Mouse (Mus musculus) lung, postnatal 0 days (tissue): ENCODE measurements around the gene Ttll12. TPM values are rescaled to one million over a fixed set of nuclear protein-coding genes. Genes with fewer than 3 reads are reported as not detected.
A peak's percentile ranks its signal among the peaks of the same experiment; 100 is the strongest.

Source experiments
- ATAC-seq: fragments of 200-750 bp; cut with Nextera tagmentation; 2 replicates; pipeline ENCODE4 v1.8.0; 2017; ENCODE audit warnings: moderate library complexity
- DNase-seq: peaks from one replicate; pipeline ENCODE4 v3.0.0-alpha.2; 2016; ENCODE audit warnings: low spot score
- H3K27ac ChIP-seq: fragments of 300-500 bp; sonication (generic); 2 replicates; pipeline ENCODE4 v1.5.1; 2014; ENCODE audit warnings: antibody characterized with exemption, mild to moderate bottlenecking, low read length, mixed read lengths
- H3K27me3 ChIP-seq: fragments of 300-500 bp; sonication (generic); replicated peaks from 2 replicates; pipeline ENCODE4 v1.6.1; 2014; ENCODE audit warnings: low read length, mixed read lengths; ENCODE audit not compliant: insufficient read depth
- H3K36me3 ChIP-seq: fragments of 300-500 bp; sonication (generic); 2 replicates; pipeline ENCODE4 v1.6.1; 2014; ENCODE audit warnings: low read length, mixed read lengths; ENCODE audit not compliant: insufficient read depth
- H3K4me1 ChIP-seq: fragments of 300-500 bp; sonication (generic); 2 replicates; pipeline ENCODE4 v1.6.1; 2014; ENCODE audit warnings: antibody characterized with exemption, low read depth, low read length, mixed read lengths; ENCODE audit not compliant: insufficient read depth
- H3K4me2 ChIP-seq: fragments of 300-500 bp; sonication (generic); replicated peaks from 2 replicates; pipeline ENCODE4 v1.6.1; 2014; ENCODE audit warnings: low read depth, mild to moderate bottlenecking, low read length, moderate library complexity, mixed read lengths
- H3K4me3 ChIP-seq: fragments of 300-500 bp; sonication (generic); 2 replicates; pipeline ENCODE4 v1.5.1; 2014; ENCODE audit warnings: low read depth, low read length
- H3K9ac ChIP-seq: fragments of 300-500 bp; sonication (generic); replicated peaks from 2 replicates; pipeline ENCODE4 v1.6.1; 2014; ENCODE audit warnings: low read depth, mild to moderate bottlenecking
- H3K9me3 ChIP-seq: fragments of 300-500 bp; sonication (generic); 2 replicates; pipeline ENCODE4 v1.6.1; 2016; ENCODE audit warnings: low read length, mixed read lengths
- CTCF ChIP-seq: IDR thresholded peaks from 2 replicates; pipeline ENCODE4 v1.5.1; 2016; ENCODE audit warnings: antibody characterized with exemption, mild to moderate bottlenecking
- EP300 ChIP-seq: IDR thresholded peaks from 2 replicates; pipeline ENCODE4 v1.6.1; 2016; ENCODE audit warnings: antibody characterized with exemption, mild to moderate bottlenecking, control low read depth
- WGBS: fragments of 180-500 bp; shearing (Covaris S2); extraction: QIAGEN DNeasy Blood & Tissue Kit; methylation state at CpG from one replicate; pipeline ENCODE4 v1.1.7; 2014; 5-methylcytosine and 5-hydroxymethylcytosine counted together
- polyA plus RNA-seq: library from polyadenylated mRNA; unstranded; fragments of >200 nt; fragmentation: Nextera tagmentation; extraction: Ambion mirVana; gene quantifications from 2 replicates; pipeline ENCODE4 v1.2.1, GENCODE M21; 2015

The Ttll12 gene
- polyA plus RNA-seq, 1 experiment from 2014 or later: 12.3 TPM

DNA sequence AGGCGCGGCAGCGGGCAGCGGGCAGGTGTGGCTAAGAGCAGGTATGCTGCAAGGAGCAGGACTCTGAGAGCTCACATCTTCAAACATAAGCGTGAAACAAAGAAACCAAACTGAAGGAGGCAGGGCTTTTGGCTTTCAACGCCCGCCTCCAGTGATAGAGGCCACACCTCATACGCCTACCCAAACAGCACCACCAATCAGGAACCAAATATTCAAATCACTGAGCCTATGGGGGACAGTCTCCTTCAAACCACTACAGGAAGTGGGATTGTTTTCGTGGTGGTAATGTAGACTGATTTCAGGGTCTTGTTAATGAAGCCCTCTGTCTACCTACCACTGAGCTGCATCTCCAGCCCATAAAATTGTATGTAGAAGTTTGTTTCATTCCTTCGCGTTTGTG, 25.3 kb downstream of the Ttll12 start:
- TF ChIP-seq CTCF (no peak), EP300 (no peak)
- 57% methylated on average over 11 of the region's 11 CpGs for WGBS

DNA sequence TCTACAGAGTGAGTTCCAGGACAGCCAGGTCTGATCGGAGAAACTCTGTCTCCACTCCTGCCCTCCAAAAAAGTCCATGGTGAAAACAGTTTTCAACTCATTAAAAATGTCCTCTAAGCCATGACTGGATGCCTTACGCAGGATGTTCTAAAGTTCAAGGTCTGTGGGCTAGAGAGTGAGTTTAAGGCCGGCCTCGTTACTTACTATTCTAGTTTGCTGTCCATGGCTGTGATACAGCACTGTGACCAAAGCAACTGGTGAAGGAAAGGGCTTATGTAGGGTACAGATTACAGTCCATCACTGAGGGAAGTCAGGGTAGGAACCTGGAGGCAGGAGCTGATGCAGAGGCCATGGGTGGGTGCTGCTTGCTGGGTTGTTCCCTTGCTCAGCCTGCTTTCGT, 26.4 kb downstream of the Ttll12 start:
- 95% methylated on average over 5 of the region's 5 CpGs for WGBS
- Histone ChIP-seq H3K27ac (no peak overlapping the region), H3K4me2 (no peak overlapping the region), H3K9me3 (no peaks in the 10 kb centered on the region), H3K36me3 (peaks cover 4% of the 10 kb centered on the region; the same call in 1 of the 2 replicates), H3K27me3 (no peaks in the 10 kb centered on the region), H3K4me1 (no peaks in the 10 kb centered on the region; the same call in 1 of the 2 replicates), H3K9ac (no peak overlapping the region), H3K4me3 (no peak overlapping the region)
- DNase-seq: no peak
- no peak for TF ChIP-seq CTCF
- ATAC-seq: no peak

More for the DNA sequence above, 25.3 kb downstream of the Ttll12 start:
- DNase-seq (peak; percentile 34), ATAC-seq (peak; percentile 33)
- Histone ChIP-seq H3K36me3 (peaks cover 10% of the 10 kb centered on the region; the same call in 1 of the 2 replicates), H3K27me3 (no peaks in the 10 kb centered on the region), H3K9ac (no peak overlapping the region), H3K4me2 (no peak overlapping the region), H3K4me3 (no peak overlapping the region), H3K27ac (no peak overlapping the region), H3K9me3 (no peaks in the 10 kb centered on the region), H3K4me1 (no peaks in the 10 kb centered on the region; the same call in 1 of the 2 replicates)

DNA sequence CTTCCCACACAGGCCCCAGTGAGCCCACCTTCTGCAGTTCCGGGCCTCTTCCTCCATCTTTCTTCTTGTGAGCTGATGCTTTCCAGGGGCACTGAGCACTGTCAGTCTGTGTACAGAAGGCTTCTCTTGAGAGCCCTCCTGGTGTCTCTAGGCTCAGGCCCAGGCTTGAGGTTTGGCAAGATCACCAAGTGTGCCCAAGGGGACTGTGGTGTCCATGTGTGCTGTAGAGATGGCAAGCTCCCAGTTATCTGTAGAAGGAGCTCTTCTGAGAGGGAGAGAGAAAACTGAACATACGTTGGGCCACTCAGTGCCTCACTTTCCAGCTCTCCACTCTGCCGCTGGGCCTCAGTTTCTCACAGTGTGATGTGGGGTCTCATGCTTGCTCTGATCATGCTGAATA, 27.2 kb downstream of the Ttll12 start:
- ATAC-seq: no peak
- H3K9me3 ChIP-seq: no peaks in the 10 kb centered on the region
- DNase-seq: no peak
- no peak overlapping the region for H3K9ac ChIP-seq
- no peaks in the 10 kb centered on the region; the same call in 1 of the 2 replicates for H3K4me1 ChIP-seq
- no peak overlapping the region for H3K4me2 ChIP-seq
- peaks cover 4% of the 10 kb centered on the region; the same call in 1 of the 2 replicates for H3K36me3 ChIP-seq
- H3K4me3 ChIP-seq: no peak overlapping the region
- TF ChIP-seq EP300 (no peak), CTCF (no peak)
- no peaks in the 10 kb centered on the region for H3K27me3 ChIP-seq
- no peak overlapping the region for H3K27ac ChIP-seq
- 81% methylated on average over 3 of the region's 3 CpGs for WGBS

DNA sequence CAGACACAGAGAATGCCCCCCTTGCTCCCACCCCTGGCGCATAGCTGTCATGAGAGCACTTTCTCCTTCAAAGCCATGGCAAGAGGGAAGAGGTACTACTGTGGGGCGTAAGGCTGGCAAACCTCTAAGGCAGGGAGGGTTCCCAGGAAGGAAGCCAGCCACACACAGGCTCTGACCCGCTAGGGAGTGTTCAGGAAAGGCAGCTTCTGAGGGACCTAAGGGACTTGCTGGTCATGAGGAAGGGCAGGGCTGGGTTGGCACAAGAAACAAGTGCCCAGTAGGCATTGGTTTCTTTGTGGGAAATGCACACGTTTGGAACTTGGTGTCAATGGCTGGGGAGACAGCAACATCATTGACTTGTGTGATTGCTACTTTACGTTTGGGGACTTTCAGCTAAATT, 29.0 kb downstream of the Ttll12 start:
- peak; percentile 24; the same call in 1 of the 2 replicates for TF ChIP-seq EP300
- TF ChIP-seq CTCF: no peak
- no peak overlapping the region for H3K4me3 ChIP-seq
- no peaks in the 10 kb centered on the region for H3K9me3 ChIP-seq
- peak overlapping the region; percentile 57 for H3K27ac ChIP-seq
- H3K27me3 ChIP-seq: no peaks in the 10 kb centered on the region
- H3K4me1 ChIP-seq: no peaks in the 10 kb centered on the region; the same call in 1 of the 2 replicates
- no peak overlapping the region for H3K9ac ChIP-seq
- 64% methylated on average over 5 of the region's 5 CpGs for WGBS
- H3K4me2 ChIP-seq: 0 out of 2 replicates have a peak overlapping the region, but pooled peaks have one; percentile 3
- H3K36me3 ChIP-seq: no peaks in the 10 kb centered on the region
- ATAC-seq (peak; percentile 14; the same call in 1 of the 2 replicates), DNase-seq (peak; percentile 34)

DNA sequence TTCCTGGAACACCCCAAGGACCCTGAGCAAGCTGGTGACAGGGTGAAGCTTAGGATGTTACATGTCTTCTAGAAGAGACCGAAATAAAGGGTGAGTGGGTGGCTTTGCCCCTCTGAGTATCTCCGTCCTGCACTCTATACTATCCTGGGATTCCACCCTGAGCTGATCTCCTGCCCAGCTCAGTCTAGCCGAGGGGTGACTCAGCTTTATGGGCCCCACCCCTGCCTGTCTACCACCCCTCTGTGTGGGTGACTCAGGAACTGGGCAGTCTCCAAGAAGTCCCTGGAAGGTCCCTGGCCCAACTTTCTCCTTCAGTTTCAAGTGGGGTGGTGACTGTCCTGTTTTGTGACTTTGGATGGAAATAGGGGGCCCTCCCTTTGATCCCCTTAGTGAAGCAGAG, 29.5 kb downstream of the Ttll12 start:
- no peak overlapping the region for H3K9ac ChIP-seq
- 0 out of 2 replicates have a peak overlapping the region, but pooled peaks have one; percentile 8 for H3K4me2 ChIP-seq
- H3K36me3 ChIP-seq: no peaks in the 10 kb centered on the region
- ATAC-seq: peak; percentile 55
- H3K9me3 ChIP-seq: no peaks in the 10 kb centered on the region
- DNase-seq: peak; percentile 48
- H3K27me3 ChIP-seq: no peaks in the 10 kb centered on the region
- H3K27ac ChIP-seq: peak overlapping the region; percentile 57
- WGBS: 72% methylated on average over 3 of the region's 3 CpGs
- TF ChIP-seq CTCF (no peak), EP300 (no peak)
- H3K4me1 ChIP-seq: no peaks in the 10 kb centered on the region; the same call in 1 of the 2 replicates
- H3K4me3 ChIP-seq: no peak overlapping the region

DNA sequence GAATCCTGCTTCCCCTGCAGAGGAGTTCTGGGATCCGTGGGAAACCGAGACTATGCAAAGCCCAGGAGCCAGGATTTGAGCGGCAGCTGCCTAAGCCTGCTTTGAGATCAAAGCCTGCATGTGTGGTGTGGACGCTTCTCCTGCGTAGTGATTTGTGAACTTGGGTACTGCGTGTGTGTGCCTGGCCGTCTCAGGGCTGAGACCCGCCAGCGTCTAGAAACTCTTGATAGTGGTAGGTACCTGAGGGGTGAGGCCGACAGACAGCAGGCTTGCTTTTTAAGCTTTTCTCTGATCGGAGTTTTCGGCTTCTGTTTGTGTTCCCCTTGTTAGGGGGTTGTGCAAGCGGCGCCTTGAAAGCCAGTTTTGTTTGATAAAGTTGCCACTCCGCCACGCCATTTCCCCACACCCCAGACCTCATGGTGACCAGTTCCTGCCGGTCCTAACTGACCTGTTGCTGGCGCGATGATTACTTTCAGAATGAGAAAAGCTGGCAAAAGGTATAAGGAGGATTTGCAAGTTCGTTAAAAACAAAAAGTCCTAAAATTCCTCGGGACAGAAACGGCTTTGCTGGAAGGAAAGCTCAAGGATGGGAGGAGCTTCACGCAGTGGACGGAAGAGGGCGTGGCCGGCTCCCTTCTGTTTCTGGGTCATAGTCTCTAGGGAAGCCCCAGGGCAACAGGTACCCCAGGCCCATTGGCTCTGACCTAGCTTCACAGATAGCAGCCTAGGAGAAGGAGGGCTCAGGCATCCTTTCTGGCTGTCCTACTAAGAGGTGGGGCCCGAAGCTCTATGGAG, 30.9 kb downstream of the Ttll12 start:
- ATAC-seq (peak; percentile 27), DNase-seq (peak; percentile 72)
- no peak; the same call in 1 of the 2 replicates for TF ChIP-seq CTCF
- no peak for TF ChIP-seq EP300
- Histone ChIP-seq H3K4me1 (no peaks in the 10 kb centered on the region; the same call in 1 of the 2 replicates), H3K27me3 (no peaks in the 10 kb centered on the region), H3K4me2 (peak overlapping the region; percentile 98), H3K36me3 (no peaks in the 10 kb centered on the region), H3K9ac (peak overlapping the region; percentile 58), H3K27ac (peak overlapping the region; percentile 91), H3K4me3 (peak overlapping the region; percentile 65), H3K9me3 (no peaks in the 10 kb centered on the region)
- 3% methylated on average over 27 of the region's 27 CpGs for WGBS
